Mouse (Mus musculus): ENCODE results near the gene Defa28.
"Not testable (repeated sequence)": the region's sequence is repeated elsewhere in the genome, so short reads cannot be mapped to it uniquely, and the experiment has no call there.

The Defa28 gene

GRCm38 (mm10) chr8:21582706-21583105 is at the start of gene Defa28:
TSS of gene Defa28 (plus strand) at chr8:21583006.
- not testable (repeated sequence) for DNase-seq (ENCODE audit: low spot score in 2 of 2)

DNA sequence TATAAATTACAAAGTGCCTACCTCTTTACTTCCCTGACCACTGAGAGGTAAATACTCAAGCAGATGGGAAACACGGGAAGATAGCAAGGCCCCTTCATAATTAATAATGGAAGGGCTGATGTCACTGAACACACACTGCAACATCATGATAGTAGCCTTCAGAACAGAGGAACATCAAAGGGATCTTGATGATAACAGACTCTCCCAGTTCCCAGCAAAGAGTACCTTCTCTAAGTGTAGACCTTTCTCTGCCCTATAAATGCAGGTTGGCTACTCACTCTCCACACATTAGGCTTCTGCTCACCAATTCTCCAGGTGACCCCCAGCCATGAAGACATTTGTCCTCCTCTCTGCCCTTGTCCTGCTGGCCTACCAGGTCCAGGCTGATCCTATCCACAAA is 17.7 kb upstream of the Defa28 start, which contains the start of gene Defa37:
Gene Defa37 (plus strand): TSS at position 301 of the 400 bp plus-strand sequence.
- not testable (repeated sequence) for DNase-seq (ENCODE audit: low spot score in 2 of 2)

GRCm38 (mm10) chr8:21594408-21594807 is 11.6 kb downstream of the Defa28 start, which contains the start of gene Gm7861:
TSS of gene Gm7861 (minus strand) at chr8:21594508.
- DNase-seq (ENCODE audit: low spot score in 2 of 2): not testable (repeated sequence)

DNA sequence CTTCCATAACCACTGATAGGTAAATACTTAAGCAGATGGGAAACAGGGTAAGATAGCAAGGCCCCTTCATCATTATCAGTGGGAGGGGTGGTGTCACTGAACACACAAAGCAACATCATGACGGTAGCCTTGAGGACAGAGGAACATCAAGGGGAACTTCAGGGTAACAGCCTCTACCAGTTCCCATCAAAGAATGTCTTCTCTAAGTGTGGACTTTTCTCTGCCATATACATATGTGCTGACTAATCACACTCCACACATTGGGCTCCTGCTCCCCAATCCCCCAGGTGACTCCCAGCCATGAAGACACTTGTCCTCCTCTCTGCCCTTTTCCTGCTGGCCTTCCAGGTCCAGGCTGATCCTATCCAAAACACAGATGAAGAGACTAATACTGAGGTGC is 35.1 kb downstream of the Defa28 start, which contains the start of gene Defa26:
Gene Defa26 (plus strand): TSS at position 301 of the 400 bp plus-strand sequence.
- DNase-seq (ENCODE audit: low spot score in 2 of 2): not testable (repeated sequence)

Data from spleen, postnatal 36 days (tissue).